Mouse (Mus musculus) CH12.LX (cell line): Measurements from ENCODE around the gene Cluap1. TPM values are rescaled to one million over a fixed set of nuclear protein-coding genes. Genes with fewer than 3 reads are reported as not detected.

Experiments used
- DNase-seq: peaks from one replicate; pipeline ENCODE4 v3.0.0-alpha.2; 2013; ENCODE audit errors: extremely low read depth
- H3K27ac ChIP-seq: 2 replicates; pipeline ENCODE4 v1.5.1; 2012; ENCODE audit warnings: low read depth, mild to moderate bottlenecking, control low read depth, moderate library complexity; ENCODE audit not compliant: insufficient read depth
- H3K27me3 ChIP-seq: replicated peaks from 2 replicates; pipeline ENCODE3; 2012; ENCODE audit warnings: inconsistent platforms
- H3K36me3 ChIP-seq, 2 experiments: replicated peaks in 1 of 2; 2 replicates each; pipeline versions ENCODE3 to v1.6.1; 2012; ENCODE audit warnings: inconsistent platforms in 1 of 2, low read length in 1 of 2, mild to moderate bottlenecking in 1 of 2, mixed read lengths in 1 of 2, moderate library complexity in 1 of 2; ENCODE audit not compliant: control insufficient read depth in 1 of 2, insufficient read depth in 1 of 2
- H3K4me1 ChIP-seq, 2 experiments: 2 replicates each; pipeline ENCODE4 v1.6.1; 2012; ENCODE audit warnings: inconsistent platforms in 1 of 2, moderate library complexity in 1 of 2; ENCODE audit not compliant: insufficient read depth in 2 of 2, control insufficient read depth in 1 of 2
- H3K4me2 ChIP-seq: 2 replicates; pipeline ENCODE4 v1.6.1; 2012; ENCODE audit warnings: low read depth, mild to moderate bottlenecking, control low read depth; ENCODE audit not compliant: poor library complexity, insufficient read depth, severe bottlenecking
- H3K4me3 ChIP-seq, 3 experiments: fragments of 150-350 bp in 1 of 3; sonication (generic) in 1 of 3; replicated peaks in 1 of 3; 2 replicates each; pipeline versions ENCODE3 to v1.5.1; 2011 to 2012; ENCODE audit warnings: low read depth in 2 of 3, low read length in 2 of 3, mild to moderate bottlenecking in 2 of 3, moderate library complexity in 2 of 3, control low read depth in 1 of 3, improper control_type of control experiment in 1 of 3, inconsistent platforms in 1 of 3, mixed read lengths in 1 of 3; ENCODE audit not compliant: poor library complexity in 1 of 3
- H3K79me2 ChIP-seq: replicated peaks from 2 replicates; pipeline ENCODE4 v1.6.1; 2012; ENCODE audit warnings: mild to moderate bottlenecking, moderate library complexity; ENCODE audit not compliant: control insufficient read depth, poor library complexity, insufficient read depth, severe bottlenecking; ENCODE audit errors: extremely low read depth
- H3K9ac ChIP-seq: 2 replicates; pipeline ENCODE4 v1.6.1; 2012; ENCODE audit warnings: low read depth, mild to moderate bottlenecking, control low read depth, moderate library complexity; ENCODE audit not compliant: insufficient read depth
- H3K9me3 ChIP-seq: replicated peaks from 2 replicates; pipeline ENCODE3; 2012; ENCODE audit warnings: low read length, inconsistent platforms, mixed read lengths
- CHD2 ChIP-seq: IDR thresholded peaks from 2 replicates; pipeline ENCODE4 v1.6.1; 2011; ENCODE audit warnings: low read length, improper control_type of control experiment
- CTCF ChIP-seq, 2 experiments: IDR thresholded peaks in 1 of 2; conservative IDR thresholded peaks in 1 of 2; 2 replicates each; pipeline ENCODE4 v1.5.1; 2011 to 2012; ENCODE audit warnings: low read depth in 2 of 2, low read length in 2 of 2, improper control_type of control experiment in 1 of 2, inconsistent platforms in 1 of 2, mild to moderate bottlenecking in 1 of 2, moderate library complexity in 1 of 2
- ELF1 ChIP-seq: IDR thresholded peaks from 2 replicates; pipeline ENCODE4 v1.6.1; 2014; ENCODE audit warnings: low read depth, mild to moderate bottlenecking, inconsistent platforms, low read length, improper control_type of control experiment
- EP300 ChIP-seq: IDR thresholded peaks from 2 replicates; pipeline ENCODE4 v1.6.1; 2011; ENCODE audit warnings: low read length, improper control_type of control experiment
- IRF4 ChIP-seq: IDR thresholded peaks from 2 replicates; pipeline ENCODE4 v1.6.1; 2014; ENCODE audit warnings: low read depth, mild to moderate bottlenecking, inconsistent platforms, low read length, improper control_type of control experiment
- KAT2A ChIP-seq: IDR thresholded peaks from 2 replicates; pipeline ENCODE4 v1.6.1; 2012; ENCODE audit warnings: low read length, improper control_type of control experiment, inconsistent platforms; ENCODE audit not compliant: insufficient replicate concordance
- MAZ ChIP-seq: IDR thresholded peaks from 2 replicates; pipeline ENCODE4 v1.6.1; 2012; ENCODE audit warnings: low read depth, mild to moderate bottlenecking, inconsistent platforms, low read length, improper control_type of control experiment, moderate library complexity
- NELFE ChIP-seq: IDR thresholded peaks from 2 replicates; pipeline ENCODE4 v1.6.1; 2011; ENCODE audit warnings: low read depth, low read length, improper control_type of control experiment
- POLR2A ChIP-seq: IDR thresholded peaks from 2 replicates; pipeline ENCODE4 v1.6.1; 2011; ENCODE audit warnings: low read depth, mild to moderate bottlenecking, improper control_type of control experiment, low read length
- POLR2AphosphoS2 ChIP-seq: IDR thresholded peaks from 2 replicates; pipeline ENCODE4 v1.6.1; 2011; ENCODE audit warnings: low read depth, low read length, improper control_type of control experiment
- RAD21 ChIP-seq: IDR thresholded peaks from 2 replicates; pipeline ENCODE4 v1.6.1; 2011; ENCODE audit warnings: low read depth, mild to moderate bottlenecking, low read length, improper control_type of control experiment, moderate library complexity
- RCOR1 ChIP-seq: conservative IDR thresholded peaks from 2 replicates; pipeline ENCODE4 v1.6.1; 2012; ENCODE audit warnings: low read depth, mild to moderate bottlenecking, inconsistent platforms, low read length, improper control_type of control experiment
- SMC3 ChIP-seq: IDR thresholded peaks from 2 replicates; pipeline ENCODE4 v1.6.1; 2011; ENCODE audit warnings: low read depth, low read length, improper control_type of control experiment
- USF1 ChIP-seq: IDR thresholded peaks from 2 replicates; pipeline ENCODE4 v1.6.1; 2014; ENCODE audit warnings: low read depth, mild to moderate bottlenecking, inconsistent platforms, low read length, improper control_type of control experiment
- ZMIZ1 ChIP-seq: IDR thresholded peaks from 2 replicates; pipeline ENCODE4 v1.6.1; 2012; ENCODE audit warnings: low read depth, mild to moderate bottlenecking, inconsistent platforms, low read length, improper control_type of control experiment
- ZNF384 ChIP-seq: IDR thresholded peaks from 2 replicates; pipeline ENCODE4 v1.6.1; 2012; ENCODE audit warnings: low read depth, low read length, improper control_type of control experiment, inconsistent platforms
- dilution Hi-C: fragments of 300-500 bp; cut with MboI; formaldehyde crosslinking; loops from 2 replicates; pipeline ENCODE4 v1.14.3; 2020; ENCODE audit warnings: low sequenced_read_pairs; ENCODE audit not compliant: extremely low pct_unique_long_range_greater_than_20kb, extremely low pct_ligation_motif_present
- in situ Hi-C: fragments of 300-500 bp; cut with MboI; formaldehyde crosslinking; loops from 3 replicates; pipeline ENCODE4 v1.14.3; 2019; ENCODE audit warnings: low sequenced_read_pairs, low pct_ligation_motif_present, low pct_unique_long_range_greater_than_20kb, mixed read lengths
- polyA plus RNA-seq: library from polyadenylated mRNA; unstranded; fragments of >175 nt; gene quantifications from 2 replicates; pipeline ENCODE4 v1.2.1, GENCODE M21; 2012; ENCODE audit warnings: low read depth; ENCODE audit not compliant: insufficient read length
- total RNA-seq, 2 experiments: library from RNA; depleted of rRNA; stranded (reverse); fragments of 300-350 nt in 1 of 2; fragments of >200 nt in 1 of 2; gene quantifications; 2 replicates each; pipeline ENCODE4 v1.2.3; 2012 to 2014

Cluap1 gene
- total and polyA plus RNA-seq, 3 experiments, result 33.7 to 47.0 (median 46.5) TPM

DNA sequence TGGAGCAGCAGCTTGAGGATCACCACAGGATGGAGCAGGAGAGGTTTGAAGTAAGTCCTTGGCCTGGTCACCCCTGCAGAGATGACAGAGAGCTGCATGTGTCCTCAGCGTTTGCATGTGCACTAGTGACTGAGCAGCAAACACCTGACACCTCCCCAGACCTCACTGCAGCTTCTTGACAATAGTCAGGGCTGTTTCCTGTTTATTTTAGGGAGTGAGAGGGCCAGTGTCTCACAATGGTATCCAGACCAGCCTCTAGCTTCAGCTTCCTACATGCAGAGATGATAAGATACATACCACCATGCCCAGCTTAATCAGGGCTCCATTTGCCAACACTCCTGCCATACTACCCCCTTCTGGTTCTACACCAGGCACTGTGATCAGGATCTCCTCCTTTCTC is 20.0 kb downstream of the Cluap1 start:
- DNase-seq, result no peak
- dilution Hi-C loops, result no loop called here
- in situ Hi-C loops, result loop anchor here (5.0 kb wide), 1 partner anchor 74 kb away; the partner anchor contains the start of gene Slx4
- Histone ChIP-seq H3K9me3 (peaks cover 8% of the 10 kb centered on the region), H3K36me3 (peaks cover 49 to 83% of the 10 kb centered on the region in 2 experiments), H3K9ac (no peak overlapping the region)
- TF ChIP-seq ELF1 (no peak), NELFE (no peak), USF1 (no peak), RCOR1 (no peak)
- TF ChIP-seq, all 38 proteins: peak for 0
- Histone ChIP-seq H3K27ac (no peak overlapping the region), H3K4me2 (no peak overlapping the region), H3K79me2 (no peaks in the 10 kb centered on the region), H3K27me3 (no peaks in the 10 kb centered on the region), H3K4me3 (no peak overlapping the region), H3K4me1 (peaks cover 0 to 2% of the 10 kb centered on the region in 2 experiments; a peak in 1 of 4 replicates)

DNA sequence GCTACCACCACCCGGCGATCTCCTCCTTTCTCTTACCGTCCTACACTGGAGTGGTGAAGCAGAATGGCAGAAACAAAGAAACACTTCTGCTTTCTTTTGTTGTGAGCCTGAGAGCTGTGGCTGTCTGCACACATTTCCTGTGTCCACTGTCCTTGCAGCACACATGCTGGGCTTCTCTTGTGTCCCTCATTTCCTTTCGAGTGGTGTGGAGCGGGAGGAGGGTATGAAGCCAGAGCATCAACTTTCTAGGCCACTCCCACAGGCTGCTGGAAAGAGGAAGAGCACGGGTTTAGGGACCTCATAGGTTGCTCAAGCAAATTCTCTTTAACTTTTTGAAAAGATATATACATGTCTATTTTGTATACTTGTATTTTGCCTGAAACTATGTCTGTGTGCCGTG is 20.6 kb downstream of the Cluap1 start:
- no peak overlapping the region for H3K9ac ChIP-seq
- H3K27me3 ChIP-seq, result no peaks in the 10 kb centered on the region
- H3K36me3 ChIP-seq, result peaks cover 50 to 83% of the 10 kb centered on the region in 2 experiments
- TF ChIP-seq EP300, result no peak
- no peak for TF ChIP-seq MAZ
- no peak for TF ChIP-seq ZMIZ1
- no peak for TF ChIP-seq POLR2AphosphoS2
- H3K9me3 ChIP-seq, result peaks cover 8% of the 10 kb centered on the region
- DNase-seq, result no peak
- peaks cover 0 to 2% of the 10 kb centered on the region in 2 experiments; a peak in 1 of 4 replicates for H3K4me1 ChIP-seq
- no peaks in the 10 kb centered on the region for H3K79me2 ChIP-seq
- no peak overlapping the region for H3K27ac ChIP-seq
- no peak overlapping the region for H3K4me2 ChIP-seq
- dilution Hi-C loops (no loop called here), in situ Hi-C loops (loop anchor here (5.0 kb wide), 1 partner anchor 73 kb away; the partner anchor contains the start of gene Slx4)
- H3K4me3 ChIP-seq, result no peak overlapping the region

DNA sequence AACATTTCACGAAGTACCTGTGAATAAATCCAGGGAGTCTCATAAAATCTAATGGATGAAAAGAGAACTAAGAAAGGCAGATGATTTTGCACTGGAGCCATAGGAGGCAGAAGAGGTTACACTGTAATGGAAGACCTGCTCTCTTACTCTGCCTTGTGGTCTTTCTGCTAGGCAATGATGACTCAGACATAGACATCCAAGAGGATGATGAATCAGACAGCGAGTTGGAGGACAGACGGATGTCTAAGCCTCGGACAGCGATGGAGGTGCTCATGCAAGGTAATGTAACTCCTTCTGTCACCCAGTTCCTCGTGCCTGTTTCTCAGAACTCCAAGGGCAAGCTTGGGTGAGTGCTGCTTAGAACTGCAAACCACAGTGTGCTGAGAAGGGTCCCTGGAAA is 24.9 kb downstream of the Cluap1 start:
- in situ Hi-C loops, result no loop called here
- peaks cover 67 to 89% of the 10 kb centered on the region in 2 experiments for H3K36me3 ChIP-seq

More for the DNA sequence above, 24.9 kb downstream of the Cluap1 start:
- Histone ChIP-seq H3K4me3 (no peak overlapping the region), H3K79me2 (no peaks in the 10 kb centered on the region), H3K27me3 (no peaks in the 10 kb centered on the region), H3K4me1 (peaks cover 0 to 2% of the 10 kb centered on the region in 2 experiments; a peak in 1 of 4 replicates), H3K4me2 (no peak overlapping the region), H3K9me3 (no peaks in the 10 kb centered on the region), H3K27ac (no peak overlapping the region), H3K9ac (no peak overlapping the region)
- DNase-seq, result no peak
- TF ChIP-seq SMC3, result no peak
- TF ChIP-seq KAT2A, result no peak
- no peak for TF ChIP-seq POLR2A
- TF ChIP-seq IRF4, result no peak
- no peak for TF ChIP-seq EP300
- no peak for TF ChIP-seq CTCF (conservative IDR thresholded peaks at IDR 0.05 in 1 of 2, IDR thresholded peaks at IDR 0.05 in 1 of 2; ENCODE audit: low read depth in 2 of 2, low read length in 2 of 2)
- TF ChIP-seq CHD2, result no peak
- no peak for TF ChIP-seq ZNF384
- no peak for TF ChIP-seq RAD21
- dilution Hi-C loops, result no loop called here
